Mouse (Mus musculus) olfactory bulb, adult 2 months (tissue): ENCODE data around the gene Gpr61.

Experiments
- CTCF ChIP-seq: fragments of 200-500 bp; IDR thresholded peaks from 2 replicates; pipeline ENCODE4 v1.5.1; 2012; ENCODE audit warnings: low read depth, mild to moderate bottlenecking, low read length, moderate library complexity; ENCODE audit not compliant: insufficient read depth
- POLR2A ChIP-seq: fragments of 200-500 bp; IDR thresholded peaks from 2 replicates; pipeline ENCODE4 v1.6.1; 2012; ENCODE audit warnings: mild to moderate bottlenecking, low read depth, low read length, moderate library complexity; ENCODE audit not compliant: insufficient read depth

- TF ChIP-seq CTCF = no peak
- peak; percentile 45 for TF ChIP-seq POLR2A
These were observed at the start of gene Gpr61 for GRCm38 (mm10) chr3:108154656-108155055.
